Mouse (Mus musculus): ENCODE measurements around the gene Focad. TPM values are rescaled to one million over a fixed set of nuclear protein-coding genes. Genes with fewer than 3 reads are reported as not detected.

Gene Focad
- 4.5 and 5.7 TPM in 2 replicates for polyA plus RNA-seq (2012; rRNA removed)

- WGBS, result under 1% methylated on average over 34 of the region's 34 CpGs
- peak; percentile 87 for DNase-seq (ENCODE audit: low read depth, low spot score)
These were observed at the start of gene Focad for GRCm38 (mm10) chr4:88094062-88094767. TSS of gene Focad (plus strand) at chr4:88094629.

- 86% methylated on average over 4 of the region's 4 CpGs for WGBS
These were observed 49.3 kb upstream of the Focad start for GRCm38 (mm10) chr4:88045151-88045550.

GRCm38 (mm10) chr4:88046280-88046679 lies 48.1 kb upstream of the Focad start:
- WGBS, result 48% methylated on average over 8 of the region's 8 CpGs
- no peak for DNase-seq (ENCODE audit: low read depth, low spot score)

More at GRCm38 (mm10) chr4:88045151-88045550, 49.3 kb upstream of the Focad start:
- no peak for DNase-seq (ENCODE audit: low read depth, low spot score)

- WGBS, result 80% methylated on average over 2 of the region's 2 CpGs
These were observed 19.0 kb upstream of the Focad start for GRCm38 (mm10) chr4:88075388-88075787.

GRCm38 (mm10) chr4:88078983-88079382 lies 15.4 kb upstream of the Focad start:
- DNase-seq (ENCODE audit: low read depth, low spot score), result no peak
- WGBS, result 47% methylated on average over 3 of the region's 3 CpGs

More at GRCm38 (mm10) chr4:88075388-88075787, 19.0 kb upstream of the Focad start:
- DNase-seq (ENCODE audit: low read depth, low spot score), result no peak

- DNase-seq (ENCODE audit: low read depth, low spot score), result no peak
- 69% methylated on average over 5 of the region's 5 CpGs for WGBS
These were observed 13.0 kb upstream of the Focad start for GRCm38 (mm10) chr4:88081417-88081816.

GRCm38 (mm10) chr4:88081885-88082284 lies 12.5 kb upstream of the Focad start:
- WGBS, result 96% methylated on average over 3 of the region's 3 CpGs
- DNase-seq (ENCODE audit: low read depth, low spot score), result no peak

- WGBS, result 64% methylated on average over 4 of the region's 4 CpGs
- DNase-seq (ENCODE audit: low read depth, low spot score), result no peak
These were observed 12.0 kb upstream of the Focad start for GRCm38 (mm10) chr4:88082381-88082780.

- 57% methylated on average over 3 of the region's 3 CpGs for WGBS
- DNase-seq (ENCODE audit: low read depth, low spot score), result no peak
These were observed 10.6 kb upstream of the Focad start for GRCm38 (mm10) chr4:88083781-88084180.

- WGBS, result 82% methylated on average over 2 of the region's 2 CpGs
- DNase-seq (ENCODE audit: low read depth, low spot score), result no peak
These were observed 4.1 kb upstream of the Focad start for GRCm38 (mm10) chr4:88090316-88090715.

GRCm38 (mm10) chr4:88094768-88095420 lies 465 bp downstream of the Focad start:
- WGBS, result 1% methylated on average over 30 of the region's 30 CpGs

GRCm38 (mm10) chr4:88095693-88096092 lies 1.3 kb downstream of the Focad start:
- WGBS, result 48% methylated on average over 2 of the region's 2 CpGs
- DNase-seq (ENCODE audit: low read depth, low spot score), result no peak

More at GRCm38 (mm10) chr4:88094768-88095420, 465 bp downstream of the Focad start:
- DNase-seq (ENCODE audit: low read depth, low spot score), result no peak

GRCm38 (mm10) chr4:88108585-88108984 lies 14.2 kb downstream of the Focad start:
- no peak for DNase-seq (ENCODE audit: low read depth, low spot score)
- 79% methylated on average over 3 of the region's 3 CpGs for WGBS

- no peak for DNase-seq (ENCODE audit: low read depth, low spot score)
- 84% methylated on average over 3 of the region's 3 CpGs for WGBS
These were observed 22.9 kb downstream of the Focad start for GRCm38 (mm10) chr4:88117331-88117730.

GRCm38 (mm10) chr4:88117942-88118341 lies 23.5 kb downstream of the Focad start:
- DNase-seq (ENCODE audit: low read depth, low spot score), result no peak

- DNase-seq (ENCODE audit: low read depth, low spot score), result no peak
- 67% methylated on average over 5 of the region's 5 CpGs for WGBS
These were observed 24.4 kb downstream of the Focad start for GRCm38 (mm10) chr4:88118750-88119395.

GRCm38 (mm10) chr4:88120091-88120490 lies 25.7 kb downstream of the Focad start:
- DNase-seq (ENCODE audit: low read depth, low spot score), result no peak

GRCm38 (mm10) chr4:88122472-88122871 lies 28.0 kb downstream of the Focad start:
- 98% methylated on average over 3 of the region's 3 CpGs for WGBS
- DNase-seq (ENCODE audit: low read depth, low spot score), result no peak

GRCm38 (mm10) chr4:88135936-88136335 lies 41.5 kb downstream of the Focad start:
- no peak for DNase-seq (ENCODE audit: low read depth, low spot score)
- WGBS, result 14% methylated on average over 2 of the region's 2 CpGs

GRCm38 (mm10) chr4:88136528-88136927 lies 42.1 kb downstream of the Focad start:
- no peak for DNase-seq (ENCODE audit: low read depth, low spot score)
- WGBS, result 25% methylated on average over 4 of the region's 4 CpGs
